Comparison of ENCODE assay signal across 9 mouse cellular contexts in the genomic region with DNA sequence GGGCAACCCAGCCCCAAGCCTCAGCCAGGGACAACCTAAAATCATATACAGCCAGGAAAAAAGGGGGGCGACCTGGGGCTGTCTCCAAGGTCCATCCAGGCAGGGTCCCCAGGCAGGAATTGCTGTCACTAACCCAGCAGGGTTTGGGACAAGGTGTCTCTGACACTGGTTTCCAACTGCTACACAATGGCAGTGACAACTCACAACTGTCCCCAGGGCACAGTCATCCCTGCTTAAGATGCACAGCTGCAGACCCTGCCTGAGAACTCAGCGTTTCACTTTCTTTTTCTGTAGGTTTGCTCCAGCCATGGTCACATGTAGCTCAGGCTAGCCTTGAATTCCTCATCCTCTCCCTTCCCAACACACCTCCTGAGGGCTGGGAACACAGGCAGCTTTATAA. TPM values are rescaled to one million over a fixed set of nuclear protein-coding genes. Genes with fewer than 3 reads are reported as not detected.
DNase-seq lines count a peak whose midpoint lies in the region; ATAC-seq and TF ChIP-seq lines count a peak whose summit lies in the region.
"Had no signal": no experiment of that assay in that cellular context is flagged by ENCODE, and none has a peak within 500 bp of the region (broad histone marks: within the 10 kb centered on the region; RNA-seq: fewer than 3 reads in every experiment).

No protein-coding gene starts in this region.

- no peak for TF ChIP-seq EP300 in heart, postnatal 0 days (IDR thresholded peaks at IDR 0.05; ENCODE audit: low read depth)

- no peak overlapping the region for H3K27ac ChIP-seq in heart, embryonic 11.5 days (ENCODE audit: low read depth, low read length)
- peak overlapping the region; percentile 99 for H3K27ac ChIP-seq in heart, postnatal 0 days (ENCODE audit: low read depth)
- no peak overlapping the region for H3K27ac ChIP-seq in liver, embryonic 12.5 days
- no peak overlapping the region for H3K27ac ChIP-seq in stomach, embryonic 14.5 days (ENCODE audit: low read length)

- TF ChIP-seq CTCF in heart, postnatal 0 days (IDR thresholded peaks at IDR 0.05; ENCODE audit: low read depth), result no peak

- H3K9me3 ChIP-seq in heart, embryonic 11.5 days (replicated peaks; ENCODE audit: control insufficient read depth, low read length), result no peaks in the 10 kb centered on the region
- no peaks in the 10 kb centered on the region for H3K9me3 ChIP-seq in heart, postnatal 0 days (replicated peaks; ENCODE audit: control insufficient read depth, low read length)
- no peaks in the 10 kb centered on the region for H3K9me3 ChIP-seq in liver, embryonic 12.5 days (replicated peaks)
- H3K9me3 ChIP-seq in stomach, embryonic 14.5 days (ENCODE audit: control insufficient read depth, low read depth, low read length), result no peaks in the 10 kb centered on the region
- H3K9me3 ChIP-seq: G1E had no signal

- H3K4me3 ChIP-seq in heart, embryonic 11.5 days (ENCODE audit: low read depth, low read length), result peak overlapping the region; percentile 68; the same call in 1 of the 2 replicates
- H3K4me3 ChIP-seq in heart, postnatal 0 days (ENCODE audit: low read depth, low read length), result peak overlapping the region; percentile 88; the same call in 1 of the 2 replicates
- H3K4me3 ChIP-seq in liver, embryonic 12.5 days, result peak overlapping the region; percentile 77
- H3K4me3 ChIP-seq in stomach, embryonic 14.5 days (ENCODE audit: low read depth, low read length), result 0 out of 2 replicates have a peak overlapping the region, but pooled peaks have one; percentile 76

- peaks cover 22% of the 10 kb centered on the region for H3K27me3 ChIP-seq in heart, embryonic 11.5 days (ENCODE audit: control insufficient read depth, insufficient read depth, low read length)
- H3K27me3 ChIP-seq in heart, postnatal 0 days (ENCODE audit: control insufficient read depth, insufficient read depth, low read length), result no peaks in the 10 kb centered on the region
- H3K27me3 ChIP-seq in liver, embryonic 12.5 days (replicated peaks), result peaks cover 89% of the 10 kb centered on the region
- H3K27me3 ChIP-seq in stomach, embryonic 14.5 days (ENCODE audit: control insufficient read depth, insufficient read depth, low read length), result no peaks in the 10 kb centered on the region

- no peaks in the 10 kb centered on the region for H3K36me3 ChIP-seq in heart, embryonic 11.5 days (ENCODE audit: control insufficient read depth, insufficient read depth, low read length)
- no peaks in the 10 kb centered on the region for H3K36me3 ChIP-seq in heart, postnatal 0 days (replicated peaks; ENCODE audit: control insufficient read depth, insufficient read depth, low read length)
- H3K36me3 ChIP-seq in liver, embryonic 12.5 days, result no peaks in the 10 kb centered on the region
- H3K36me3 ChIP-seq in stomach, embryonic 14.5 days (ENCODE audit: control insufficient read depth, insufficient read depth, low read length), result no peaks in the 10 kb centered on the region
- H3K36me3 ChIP-seq: G1E had no signal

- 29% methylated on average over 2 of the region's 2 CpGs for WGBS in heart, embryonic 11.5 days (ENCODE audit: insufficient replicate concordance)
- 43% methylated on average over 2 of the region's 2 CpGs for WGBS in heart, postnatal 0 days
- WGBS in liver, embryonic 12.5 days (ENCODE audit: insufficient replicate concordance), result 19% methylated on average over 2 of the region's 2 CpGs
- 37% methylated on average over 2 of the region's 2 CpGs for WGBS in stomach, embryonic 14.5 days

- no peak for ATAC-seq in heart, embryonic 11.5 days (replicated peaks; ENCODE audit: insufficient number of reproducible peaks, low FRiP score, low TSS enrichment)
- ATAC-seq in heart, postnatal 0 days (ENCODE audit: insufficient read depth, low read depth), result no peak
- no peak for ATAC-seq in liver, embryonic 12.5 days
- ATAC-seq in stomach, embryonic 14.5 days (ENCODE audit: insufficient number of reproducible peaks, insufficient read depth, low FRiP score, low read depth), result no peak

- peak overlapping the region; percentile 97 for H3K4me2 ChIP-seq in heart, embryonic 11.5 days
- no peak overlapping the region for H3K4me2 ChIP-seq in heart, postnatal 0 days (ENCODE audit: low read depth, low read length)
- peak overlapping the region; percentile 99 for H3K4me2 ChIP-seq in liver, embryonic 12.5 days
- H3K4me2 ChIP-seq in stomach, embryonic 14.5 days (replicated peaks; ENCODE audit: low read depth, low read length), result no peak overlapping the region

- H3K4me1 ChIP-seq in heart, embryonic 11.5 days (ENCODE audit: control insufficient read depth, insufficient read depth, low read length), result peaks cover 38% of the 10 kb centered on the region
- H3K4me1 ChIP-seq in heart, postnatal 0 days (ENCODE audit: control insufficient read depth, insufficient read depth), result peaks cover 31% of the 10 kb centered on the region
- peaks cover 82% of the 10 kb centered on the region for H3K4me1 ChIP-seq in liver, embryonic 12.5 days
- H3K4me1 ChIP-seq in stomach, embryonic 14.5 days (ENCODE audit: control insufficient read depth, insufficient read depth, low read length), result peaks cover 41% of the 10 kb centered on the region

- no peak for DNase-seq in heart, adult 8-10 months (ENCODE audit: low spot score)
- DNase-seq in urinary bladder, adult 2 months (ENCODE audit: low spot score), result peak; percentile 22
- DNase-seq in urinary bladder, postnatal 14 days (ENCODE audit: low spot score), result no peak
- no peak for DNase-seq in heart, postnatal 0 days (ENCODE audit: low spot score)
- no peak for DNase-seq in thymus, postnatal 10 days (ENCODE audit: low spot score in 2 of 2)

- no peak overlapping the region for H3K9ac ChIP-seq in heart, embryonic 11.5 days (ENCODE audit: low read depth, low read length)
- H3K9ac ChIP-seq in heart, postnatal 0 days (replicated peaks; ENCODE audit: low read depth, low read length), result no peak overlapping the region
- no peak overlapping the region for H3K9ac ChIP-seq in liver, embryonic 12.5 days
- H3K9ac ChIP-seq in stomach, embryonic 14.5 days (replicated peaks; ENCODE audit: low read depth, low read length), result no peak overlapping the region

RNA-seq across cellular contexts. Expression of a gene that starts 26.3 kb away (rescaled TPM):
- 28.1 and 29.8 TPM in 2 replicates for polyA plus RNA-seq in heart, embryonic 11.5 days (2014; fragmentation: Nextera tagmentation; extraction: Ambion mirVana)
- total RNA-seq in heart, adult 8-10 months (2022), result 100 to 1,000 TPM; 100 to 132 (median 108) TPM
- 28.4 and 67.0 TPM in 2 replicates for polyA plus RNA-seq in urinary bladder, adult 2 months (2012; rRNA removed)
- total RNA-seq in heart, postnatal 0 days (2014; rRNA removed; ENCODE audit: low replicate concordance), result 24.6 and 47.6 TPM in 2 replicates
- polyA plus RNA-seq in heart, postnatal 0 days (2015; fragmentation: Nextera tagmentation; extraction: Ambion mirVana), result 73.7 and 77.9 TPM in 2 replicates
- polyA plus RNA-seq in liver, embryonic 12.5 days (2016; fragmentation: Nextera tagmentation; extraction: Ambion mirVana), result 10.1 and 10.2 TPM in 2 replicates
- 76.0 and 80.1 TPM in 2 replicates for polyA plus RNA-seq in stomach, embryonic 14.5 days (2014; fragmentation: Nextera tagmentation; extraction: Ambion mirVana)

RNA-seq across cellular contexts. Expression of a gene that starts 36.2 kb away (rescaled TPM):
- 4.2 and 5.8 TPM in 2 replicates for polyA plus RNA-seq in heart, embryonic 11.5 days (2014; fragmentation: Nextera tagmentation; extraction: Ambion mirVana)
- 1 to 10 TPM; 1.4 to 2.4 (median 1.9) TPM for total RNA-seq in heart, adult 8-10 months (2022)
- polyA plus RNA-seq in urinary bladder, adult 2 months (2012; rRNA removed), result 5.0 and 6.9 TPM in 2 replicates
- 6.6 and 7.8 TPM in 2 replicates for total RNA-seq in heart, postnatal 0 days (2014; rRNA removed; ENCODE audit: low replicate concordance)
- 3.3 and 3.8 TPM in 2 replicates for polyA plus RNA-seq in heart, postnatal 0 days (2015; fragmentation: Nextera tagmentation; extraction: Ambion mirVana)
- 1.8 TPM in 2 replicates for polyA plus RNA-seq in liver, embryonic 12.5 days (2016; fragmentation: Nextera tagmentation; extraction: Ambion mirVana)
- 17.7 and 21.5 TPM in 2 replicates for polyA plus RNA-seq in stomach, embryonic 14.5 days (2014; fragmentation: Nextera tagmentation; extraction: Ambion mirVana)

RNA-seq across cellular contexts. Expression of a gene that starts 40.3 kb away (rescaled TPM):
- 0.55 and 1.2 TPM in 2 replicates for polyA plus RNA-seq in heart, embryonic 11.5 days (2014; fragmentation: Nextera tagmentation; extraction: Ambion mirVana)
- total RNA-seq in heart, adult 8-10 months (2022), result under 1 TPM in 2 of 4 experiments, not detected in 2; 0.50 to 0.72 TPM
- polyA plus RNA-seq in urinary bladder, adult 2 months (2012; rRNA removed), result 2.7 and 3.6 TPM in 2 replicates
- not detected in 2 replicates for total RNA-seq in heart, postnatal 0 days (2014; rRNA removed; ENCODE audit: low replicate concordance)
- 0.45 and 0.70 TPM in 2 replicates for polyA plus RNA-seq in heart, postnatal 0 days (2015; fragmentation: Nextera tagmentation; extraction: Ambion mirVana)
- polyA plus RNA-seq in liver, embryonic 12.5 days (2016; fragmentation: Nextera tagmentation; extraction: Ambion mirVana), result 0.71 and 0.98 TPM in 2 replicates
- 1.0 and 1.1 TPM in 2 replicates for polyA plus RNA-seq in stomach, embryonic 14.5 days (2014; fragmentation: Nextera tagmentation; extraction: Ambion mirVana)

RNA-seq across cellular contexts. Expression of a gene that starts 44.8 kb away (rescaled TPM):
- polyA plus RNA-seq in heart, embryonic 11.5 days (2014; fragmentation: Nextera tagmentation; extraction: Ambion mirVana), result 1.4 and 2.9 TPM in 2 replicates
- total RNA-seq in heart, adult 8-10 months (2022), result 1 to 10 TPM in 2 of 4 experiments, under 1 TPM in 2; 0.73 to 1.3 (median 1.0) TPM
- polyA plus RNA-seq in urinary bladder, adult 2 months (2012; rRNA removed), result 3.6 and 3.8 TPM in 2 replicates
- 0.11 TPM in 1 of 2 replicates, not detected in the other for total RNA-seq in heart, postnatal 0 days (2014; rRNA removed; ENCODE audit: low replicate concordance)
- 0.43 and 1.1 TPM in 2 replicates for polyA plus RNA-seq in heart, postnatal 0 days (2015; fragmentation: Nextera tagmentation; extraction: Ambion mirVana)
- polyA plus RNA-seq in liver, embryonic 12.5 days (2016; fragmentation: Nextera tagmentation; extraction: Ambion mirVana), result 0.68 and 1.2 TPM in 2 replicates
- polyA plus RNA-seq in stomach, embryonic 14.5 days (2014; fragmentation: Nextera tagmentation; extraction: Ambion mirVana), result 3.1 and 4.1 TPM in 2 replicates

RNA-seq across cellular contexts. Expression of a gene that starts 44.9 kb away (rescaled TPM):
- 47.5 and 61.4 TPM in 2 replicates for polyA plus RNA-seq in heart, embryonic 11.5 days (2014; fragmentation: Nextera tagmentation; extraction: Ambion mirVana)
- 10 to 100 TPM; 49.1 to 55.0 (median 53.8) TPM for total RNA-seq in heart, adult 8-10 months (2022)
- polyA plus RNA-seq in urinary bladder, adult 2 months (2012; rRNA removed), result 42.9 and 47.4 TPM in 2 replicates
- total RNA-seq in heart, postnatal 0 days (2014; rRNA removed; ENCODE audit: low replicate concordance), result 123 and 139 TPM in 2 replicates
- 75.2 and 77.6 TPM in 2 replicates for polyA plus RNA-seq in heart, postnatal 0 days (2015; fragmentation: Nextera tagmentation; extraction: Ambion mirVana)
- 70.0 and 74.5 TPM in 2 replicates for polyA plus RNA-seq in liver, embryonic 12.5 days (2016; fragmentation: Nextera tagmentation; extraction: Ambion mirVana)
- 44.8 and 48.5 TPM in 2 replicates for polyA plus RNA-seq in stomach, embryonic 14.5 days (2014; fragmentation: Nextera tagmentation; extraction: Ambion mirVana)

Comparison
In these comparisons a context has a peak if more than half of its experiments do, and no peak if none do; other contexts are left out.
1. H3K4me2 ChIP-seq: peak in heart, embryonic 11.5 days (single experiment) and liver, embryonic 12.5 days (single experiment); none in heart, postnatal 0 days (single experiment) and stomach, embryonic 14.5 days (single experiment).
2. Peak in every context shown above with its lines, with median percentiles within 50 percentile points of each other: H3K4me3 ChIP-seq.